Mouse (Mus musculus) kidney, adult 2 months (tissue): ENCODE data around the gene Nsun2.

Experiments used
- CTCF ChIP-seq: fragments of 200-500 bp; conservative IDR thresholded peaks from 2 replicates; pipeline ENCODE4 v1.5.1; 2011; ENCODE audit warnings: low read depth, mild to moderate bottlenecking, control low read depth, low read length, moderate library complexity, mixed read lengths; ENCODE audit not compliant: insufficient read depth, insufficient read length
- POLR2A ChIP-seq: fragments of 200-500 bp; IDR thresholded peaks from one replicate; pipeline ENCODE4 v1.6.1; 2011; ENCODE audit warnings: low read depth, low read length, control low read depth

- TF ChIP-seq CTCF = no peak
- TF ChIP-seq POLR2A = no peak
These were observed 57.8 kb downstream of the Nsun2 start for GRCm38 (mm10) chr13:69591338-69591737.
